Mouse (Mus musculus) heart, embryonic 11.5 days (tissue): ENCODE results near the gene 1810013L24Rik. TPM values are rescaled to one million over a fixed set of nuclear protein-coding genes. Genes with fewer than 3 reads are reported as not detected.

ENCODE experiments used
- ATAC-seq: fragments of 200-750 bp; cut with Nextera tagmentation; replicated peaks from 2 replicates; pipeline ENCODE4 v1.8.0; 2017; ENCODE audit warnings: moderate library complexity; ENCODE audit not compliant: insufficient number of reproducible peaks, low FRiP score, low TSS enrichment
- H3K27ac ChIP-seq: fragments of 300-500 bp; sonication (generic); 2 replicates; pipeline ENCODE4 v1.5.1; 2014; ENCODE audit warnings: mild to moderate bottlenecking, low read depth, low read length
- H3K27me3 ChIP-seq: fragments of 300-500 bp; sonication (generic); 2 replicates; pipeline ENCODE4 v1.6.1; 2014; ENCODE audit warnings: mild to moderate bottlenecking, low read length, mixed read lengths; ENCODE audit not compliant: control insufficient read depth, insufficient read depth
- H3K36me3 ChIP-seq: fragments of 300-500 bp; sonication (generic); 2 replicates; pipeline ENCODE4 v1.6.1; 2014; ENCODE audit warnings: mild to moderate bottlenecking, low read length, moderate library complexity, mixed read lengths; ENCODE audit not compliant: control insufficient read depth, insufficient read depth
- H3K4me1 ChIP-seq: fragments of 300-500 bp; sonication (generic); 2 replicates; pipeline ENCODE4 v1.6.1; 2014; ENCODE audit warnings: low read length; ENCODE audit not compliant: control insufficient read depth, insufficient read depth
- H3K4me2 ChIP-seq: fragments of 300-500 bp; sonication (generic); 2 replicates; pipeline ENCODE4 v1.6.1; 2014; ENCODE audit warnings: mild to moderate bottlenecking, moderate library complexity
- H3K4me3 ChIP-seq: fragments of 300-500 bp; sonication (generic); 2 replicates; pipeline ENCODE4 v1.5.1; 2014; ENCODE audit warnings: low read depth, low read length
- H3K9ac ChIP-seq: fragments of 300-500 bp; sonication (generic); 2 replicates; pipeline ENCODE4 v1.6.1; 2014; ENCODE audit warnings: mild to moderate bottlenecking, low read depth, low read length, moderate library complexity
- H3K9me3 ChIP-seq: fragments of 300-500 bp; sonication (generic); replicated peaks from 2 replicates; pipeline ENCODE4 v1.6.1; 2016; ENCODE audit warnings: low read length; ENCODE audit not compliant: control insufficient read depth
- WGBS: fragments of 180-500 bp; shearing (Covaris S2); extraction: QIAGEN DNeasy Blood & Tissue Kit; methylation state at CpG from one replicate; pipeline ENCODE4 v1.1.7; 2014; ENCODE audit not compliant: insufficient replicate concordance; 5-methylcytosine and 5-hydroxymethylcytosine counted together
- polyA plus RNA-seq: library from polyadenylated mRNA; unstranded; fragments of >200 nt; fragmentation: Nextera tagmentation; extraction: Ambion mirVana; gene quantifications from 2 replicates; pipeline ENCODE4 v1.2.1, GENCODE M21; 2014

1810013L24Rik gene
- polyA plus RNA-seq, result 13.4 and 14.4 TPM in 2 replicates

DNA sequence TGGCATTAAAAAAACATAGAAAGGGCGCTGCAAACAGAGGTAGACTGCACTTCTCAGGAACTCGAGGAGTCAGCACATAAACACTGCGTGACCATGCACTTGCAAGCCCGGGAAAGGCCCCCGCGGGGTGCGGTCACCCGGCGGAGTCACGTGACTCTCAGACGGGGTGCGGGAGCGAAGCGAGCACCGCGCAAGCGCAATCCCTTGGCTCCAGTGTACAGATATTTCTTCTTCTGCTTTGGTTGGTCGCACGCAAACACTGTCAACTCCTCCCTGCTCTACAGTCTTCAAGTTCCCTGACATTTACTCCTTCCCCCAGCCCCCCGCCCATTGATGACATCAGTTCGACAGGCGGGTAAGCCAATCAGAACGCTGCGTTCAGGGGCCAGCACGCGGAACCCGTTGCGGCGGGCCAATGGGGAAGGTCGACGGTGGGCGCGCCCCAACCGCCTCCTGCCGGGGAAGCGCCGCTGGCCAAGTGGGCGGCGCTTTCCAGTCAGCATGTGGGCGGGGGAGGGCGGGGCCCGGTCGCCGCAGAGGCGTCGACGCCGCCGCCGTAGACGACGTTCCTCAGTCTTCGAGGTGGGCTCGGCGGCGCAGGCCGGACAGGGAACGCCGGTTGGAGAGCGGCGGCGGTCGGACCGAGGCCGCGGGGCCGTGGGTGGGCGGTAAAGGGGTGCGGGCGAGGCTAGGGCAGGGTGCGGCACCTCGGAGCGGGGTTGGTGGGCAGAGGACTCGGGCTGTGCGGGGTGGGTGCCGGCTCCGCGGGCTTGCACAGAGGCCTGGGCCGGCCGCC lies at the start of gene 1810013L24Rik:
Gene 1810013L24Rik, plus strand, starts transcription at position 537 of the 796 bp plus-strand sequence.
- Histone ChIP-seq H3K4me2 (peak within 1 kb of the TSS; percentile 97), H3K27me3 (no peaks in the 10 kb centered on the region), H3K9me3 (no peaks in the 10 kb centered on the region), H3K27ac (peak within 1 kb of the TSS; percentile 98), H3K36me3 (0 out of 2 replicates have a peak, but pooled peaks cover 2% of the 10 kb centered on the region), H3K4me1 (peaks cover 18% of the 10 kb centered on the region; the same call in 1 of the 2 replicates), H3K9ac (peak within 1 kb of the TSS; percentile 100), H3K4me3 (peak within 1 kb of the TSS; percentile 100)
- under 1% methylated on average over 64 of the region's 80 CpGs for WGBS
- peak; percentile 97 for ATAC-seq

GRCm38 (mm10) chr16:8780187-8780586 lies 49.7 kb upstream of the 1810013L24Rik start:
- no peak overlapping the region for H3K4me3 ChIP-seq
- H3K9me3 ChIP-seq, result no peaks in the 10 kb centered on the region
- H3K36me3 ChIP-seq, result no peaks in the 10 kb centered on the region
- H3K9ac ChIP-seq, result no peak overlapping the region
- H3K4me2 ChIP-seq, result no peak overlapping the region
- no peak overlapping the region for H3K27ac ChIP-seq
- WGBS, result 47% methylated on average over 3 of the region's 3 CpGs
- no peaks in the 10 kb centered on the region for H3K4me1 ChIP-seq
- H3K27me3 ChIP-seq, result no peaks in the 10 kb centered on the region
- ATAC-seq, result no peak

DNA sequence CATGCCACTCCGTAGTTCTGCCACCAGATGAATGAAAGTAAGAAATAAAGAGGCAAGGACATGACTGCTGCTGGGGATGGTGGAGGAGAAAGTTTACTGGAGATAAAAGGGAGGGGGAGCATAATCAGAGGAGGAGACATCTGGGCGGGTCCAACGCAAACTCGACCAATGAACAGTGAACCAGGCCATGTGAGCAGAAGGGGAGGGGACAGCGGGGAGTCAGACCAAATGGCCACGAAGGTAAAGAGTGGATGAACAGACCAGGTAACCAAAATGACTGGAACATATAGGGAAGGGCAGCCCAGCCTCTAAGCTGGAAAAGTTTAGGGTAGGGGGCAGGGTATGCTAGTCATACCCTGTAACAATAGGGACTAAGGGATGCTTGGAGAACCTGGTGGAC lies 48.7 kb upstream of the 1810013L24Rik start:
- no peak for ATAC-seq
- H3K9ac ChIP-seq, result no peak overlapping the region

DNA sequence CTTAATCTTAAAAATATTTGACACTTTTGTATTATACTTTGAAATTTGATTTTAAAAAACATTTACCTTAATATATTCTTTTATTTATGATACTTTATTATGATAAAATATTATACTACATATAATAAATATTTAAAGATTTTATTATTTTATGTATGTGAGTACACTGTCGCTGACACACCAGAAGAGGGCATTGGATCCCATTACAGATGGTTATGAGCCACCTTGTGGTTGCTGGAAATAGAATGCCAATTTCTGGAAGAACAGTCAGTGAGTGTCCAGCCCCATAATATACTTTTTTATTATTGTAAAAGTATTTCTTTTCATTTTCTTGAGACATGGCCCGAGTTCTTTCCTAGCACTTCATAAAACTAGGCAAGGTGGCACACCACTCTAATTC lies 48.2 kb upstream of the 1810013L24Rik start:
- Histone ChIP-seq H3K36me3 (no peaks in the 10 kb centered on the region), H3K27me3 (no peaks in the 10 kb centered on the region), H3K4me1 (no peaks in the 10 kb centered on the region), H3K9me3 (no peaks in the 10 kb centered on the region), H3K9ac (no peak overlapping the region), H3K4me3 (no peak overlapping the region), H3K27ac (no peak overlapping the region), H3K4me2 (no peak overlapping the region)
- WGBS, result 87% methylated on average over 2 of the region's 2 CpGs
- ATAC-seq, result no peak

More for the DNA sequence above, 48.7 kb upstream of the 1810013L24Rik start:
- Histone ChIP-seq H3K36me3 (no peaks in the 10 kb centered on the region), H3K4me2 (no peak overlapping the region), H3K27me3 (no peaks in the 10 kb centered on the region), H3K27ac (no peak overlapping the region), H3K9me3 (no peaks in the 10 kb centered on the region), H3K4me3 (no peak overlapping the region), H3K4me1 (no peaks in the 10 kb centered on the region)
- 62% methylated on average over 6 of the region's 6 CpGs for WGBS

DNA sequence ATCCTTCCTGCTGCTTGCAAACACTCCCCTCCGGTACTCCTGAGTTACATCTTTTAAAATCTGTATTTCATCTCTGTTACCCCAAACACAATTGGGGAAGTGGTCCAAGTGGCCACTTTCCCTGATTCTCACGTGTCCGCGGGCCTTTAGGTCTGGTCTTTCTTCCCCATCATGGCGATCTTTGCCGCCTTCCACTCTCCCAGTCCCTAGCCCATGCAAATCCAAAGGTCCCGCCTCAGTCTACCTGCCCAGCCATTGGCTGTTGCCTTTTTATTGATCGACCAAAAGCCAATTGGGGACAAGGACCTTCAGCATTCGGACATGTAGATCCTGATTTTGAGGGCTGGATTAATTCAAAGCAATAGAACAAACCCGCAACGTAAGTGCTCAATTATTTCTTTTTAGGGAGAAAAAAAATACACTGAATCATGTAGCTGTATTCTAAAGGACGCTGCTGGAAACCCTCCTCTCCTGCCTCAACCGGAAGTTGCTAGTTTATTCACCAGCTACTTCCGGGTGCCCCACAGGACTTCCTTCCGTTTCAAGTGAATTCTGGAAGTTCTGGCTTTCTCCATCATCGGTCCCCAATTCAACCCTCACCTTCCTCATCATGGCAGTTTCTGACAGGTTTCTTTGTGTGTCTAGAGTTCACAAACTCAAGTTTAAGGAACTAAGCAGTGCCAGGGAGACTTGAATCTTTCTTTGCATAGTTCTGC lies 46.5 kb upstream of the 1810013L24Rik start:
- H3K9me3 ChIP-seq, result no peaks in the 10 kb centered on the region
- H3K4me1 ChIP-seq, result no peaks in the 10 kb centered on the region
- no peak for ATAC-seq
- H3K36me3 ChIP-seq, result no peaks in the 10 kb centered on the region
- no peaks in the 10 kb centered on the region for H3K27me3 ChIP-seq
- H3K9ac ChIP-seq, result no peak overlapping the region
- no peak overlapping the region for H3K4me3 ChIP-seq
- WGBS, result 74% methylated on average over 16 of the region's 16 CpGs
- H3K27ac ChIP-seq, result no peak overlapping the region
- no peak overlapping the region for H3K4me2 ChIP-seq

- WGBS, result 55% methylated on average over 3 of the region's 3 CpGs
- Histone ChIP-seq H3K36me3 (no peaks in the 10 kb centered on the region), H3K27me3 (no peaks in the 10 kb centered on the region), H3K9me3 (no peaks in the 10 kb centered on the region), H3K4me2 (no peak overlapping the region), H3K27ac (no peak overlapping the region), H3K4me3 (no peak overlapping the region), H3K9ac (no peak overlapping the region), H3K4me1 (no peaks in the 10 kb centered on the region)
- no peak for ATAC-seq
Observed at GRCm38 (mm10) chr16:8784753-8785152, 45.1 kb upstream of the 1810013L24Rik start.

GRCm38 (mm10) chr16:8790886-8791285 lies 39.0 kb upstream of the 1810013L24Rik start:
- ATAC-seq, result no peak
- WGBS, result 77% methylated on average over 4 of the region's 4 CpGs
- Histone ChIP-seq H3K9ac (no peak overlapping the region), H3K4me1 (no peaks in the 10 kb centered on the region), H3K36me3 (no peaks in the 10 kb centered on the region), H3K4me2 (no peak overlapping the region), H3K27me3 (no peaks in the 10 kb centered on the region), H3K4me3 (no peak overlapping the region), H3K9me3 (no peaks in the 10 kb centered on the region), H3K27ac (no peak overlapping the region)

GRCm38 (mm10) chr16:8791949-8792557 lies 37.8 kb upstream of the 1810013L24Rik start, which contains the start of gene Usp7:
Gene Usp7 (minus strand): TSS chr16:8792308.
- H3K27me3 ChIP-seq, result no peaks in the 10 kb centered on the region
- H3K9ac ChIP-seq, result no peak within 1 kb of the TSS
- no peaks in the 10 kb centered on the region for H3K36me3 ChIP-seq
- no peak for ATAC-seq
- no peak within 1 kb of the TSS for H3K27ac ChIP-seq
- no peaks in the 10 kb centered on the region for H3K9me3 ChIP-seq
- no peak within 1 kb of the TSS for H3K4me3 ChIP-seq
- H3K4me1 ChIP-seq, result no peaks in the 10 kb centered on the region
- 88% methylated on average over 20 of the region's 20 CpGs for WGBS
- no peak within 1 kb of the TSS for H3K4me2 ChIP-seq
